Mouse (Mus musculus): ENCODE measurements around the gene Tesmin.

Gene Tesmin

DNA sequence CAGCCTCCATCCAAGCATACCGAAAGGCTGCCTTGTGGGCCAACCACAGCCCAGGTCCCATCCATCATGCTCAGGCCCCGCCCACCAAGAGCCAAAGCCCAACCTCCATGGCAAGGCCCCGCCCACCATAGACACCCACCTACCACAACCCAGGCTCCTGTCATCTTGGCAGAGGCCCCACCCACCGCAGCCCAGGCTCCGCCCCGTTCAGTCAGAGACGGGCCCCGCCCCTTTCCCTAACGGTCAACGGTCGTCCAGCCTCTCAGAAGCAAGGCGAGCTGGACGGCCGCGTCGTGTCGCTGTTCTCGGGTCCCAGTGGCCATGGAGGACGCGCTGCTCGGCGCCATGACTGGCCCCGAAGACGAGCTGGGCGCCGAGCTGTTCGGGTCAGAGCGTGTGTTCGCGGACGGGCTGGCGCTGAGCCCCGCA is at the start of gene Tesmin:
Gene Tesmin (plus strand): TSS at position 229 of the 429 bp plus-strand sequence.
- peak; percentile 60 for DNase-seq

DNA sequence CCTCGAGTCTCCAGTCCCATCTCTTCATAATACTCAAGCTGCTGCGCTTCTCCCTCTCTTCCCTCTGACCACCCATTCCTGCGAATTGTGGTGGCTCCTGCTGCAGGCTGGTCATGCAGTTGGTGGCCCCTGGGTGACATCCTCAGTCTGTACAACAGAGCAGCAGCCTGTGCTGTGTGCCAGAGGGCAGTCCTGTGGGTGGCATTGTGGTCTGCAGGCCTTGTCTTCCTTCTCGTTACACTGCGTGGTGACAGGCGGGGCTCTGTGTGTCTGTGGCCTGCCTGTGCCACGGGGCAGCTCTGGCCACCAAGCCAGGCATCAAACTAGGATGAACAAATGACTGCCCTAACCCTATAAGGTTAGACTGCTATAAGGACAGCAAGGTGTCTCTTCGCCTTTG is 49.5 kb upstream of the Tesmin start:
- no peak for DNase-seq

GRCm38 (mm10) chr19:3341021-3341420 is 47.6 kb upstream of the Tesmin start:
- no peak for DNase-seq

DNA sequence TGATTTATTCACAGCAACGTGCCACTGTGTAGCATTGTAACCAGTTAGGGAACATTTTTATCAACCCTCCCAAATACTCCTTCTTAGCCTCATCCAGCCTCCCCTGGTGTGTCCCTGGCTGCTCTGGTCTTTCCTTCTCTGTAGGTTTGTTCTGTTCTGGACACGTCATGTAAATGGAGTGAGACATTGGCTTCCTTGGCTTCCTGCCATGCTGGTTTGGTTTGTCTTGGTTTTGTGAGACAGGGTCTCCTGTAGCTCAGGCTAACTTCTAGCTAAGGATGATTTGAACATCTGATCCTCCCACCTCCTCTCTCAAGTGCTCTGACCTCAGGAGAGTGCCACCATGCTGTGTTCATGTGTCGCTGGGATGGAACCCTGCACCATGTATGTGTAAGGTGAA is 44.7 kb upstream of the Tesmin start:
- DNase-seq = no peak

GRCm38 (mm10) chr19:3344636-3345544 is 43.8 kb upstream of the Tesmin start:
- DNase-seq = no peak

GRCm38 (mm10) chr19:3347784-3348183 is 40.9 kb upstream of the Tesmin start:
- DNase-seq = no peak

GRCm38 (mm10) chr19:3353415-3354111 is 35.1 kb upstream of the Tesmin start:
- peak; percentile 9 for DNase-seq

DNA sequence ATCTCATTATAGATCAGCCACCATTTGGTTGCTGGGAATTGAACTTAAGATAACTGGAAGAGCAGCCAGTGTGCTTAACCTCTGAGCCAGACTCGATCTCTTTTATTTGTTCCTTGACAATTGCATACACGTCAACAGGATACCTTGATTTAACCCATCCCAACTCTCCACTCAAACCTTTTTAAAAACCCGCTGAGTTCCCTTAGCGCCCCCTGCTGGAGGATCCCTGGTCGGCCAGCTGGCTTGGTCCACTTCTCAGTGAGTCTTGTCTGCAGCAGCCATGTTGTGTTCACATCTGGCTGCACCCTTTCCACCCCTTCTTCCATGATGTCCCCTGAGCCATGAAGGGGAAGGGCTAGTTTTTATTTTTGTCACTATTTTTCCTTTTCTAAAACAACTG is 33.6 kb upstream of the Tesmin start:
- DNase-seq = no peak

- no peak for DNase-seq
These were observed 32.1 kb upstream of the Tesmin start for GRCm38 (mm10) chr19:3356516-3356915.

- DNase-seq = no peak
These were observed 31.0 kb upstream of the Tesmin start for GRCm38 (mm10) chr19:3357620-3358019.

DNA sequence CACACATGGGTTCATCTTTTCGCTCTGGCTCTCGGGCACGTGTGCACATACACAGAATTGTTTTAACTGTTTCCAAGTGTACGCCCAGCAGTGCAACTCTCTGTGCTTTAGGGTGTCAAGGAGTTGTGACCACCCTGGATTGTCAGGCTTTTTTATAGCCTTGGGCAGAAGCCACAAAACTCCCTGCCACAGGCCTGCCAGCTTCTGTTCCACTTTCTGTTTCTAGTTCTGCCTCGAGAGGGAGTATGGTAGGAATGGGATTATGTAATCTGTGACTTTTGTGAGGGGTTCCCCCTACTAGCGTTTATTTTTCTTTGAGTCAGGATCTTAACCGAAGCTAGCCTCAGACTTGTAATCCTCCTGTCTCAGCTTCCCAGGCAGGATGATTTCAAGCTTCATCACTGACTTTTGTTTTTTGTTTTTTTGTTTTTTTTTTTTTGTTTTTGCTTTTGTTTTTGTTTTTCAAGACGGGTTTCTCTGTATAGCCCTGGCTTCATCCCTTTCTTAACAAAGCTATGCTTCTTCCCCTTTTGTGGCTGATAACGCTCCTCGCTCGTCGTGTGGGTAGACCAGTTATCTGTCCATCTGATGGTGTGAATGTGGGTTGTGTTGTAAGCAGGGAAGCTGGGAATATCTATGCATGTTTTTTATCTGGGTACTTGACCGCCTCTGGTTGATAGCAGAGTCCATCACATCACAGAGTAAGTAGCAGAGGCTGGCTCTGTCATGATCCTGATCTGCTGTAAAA is 28.6 kb upstream of the Tesmin start:
- DNase-seq = no peak

GRCm38 (mm10) chr19:3363510-3363909 is 25.1 kb upstream of the Tesmin start:
- DNase-seq = no peak

DNA sequence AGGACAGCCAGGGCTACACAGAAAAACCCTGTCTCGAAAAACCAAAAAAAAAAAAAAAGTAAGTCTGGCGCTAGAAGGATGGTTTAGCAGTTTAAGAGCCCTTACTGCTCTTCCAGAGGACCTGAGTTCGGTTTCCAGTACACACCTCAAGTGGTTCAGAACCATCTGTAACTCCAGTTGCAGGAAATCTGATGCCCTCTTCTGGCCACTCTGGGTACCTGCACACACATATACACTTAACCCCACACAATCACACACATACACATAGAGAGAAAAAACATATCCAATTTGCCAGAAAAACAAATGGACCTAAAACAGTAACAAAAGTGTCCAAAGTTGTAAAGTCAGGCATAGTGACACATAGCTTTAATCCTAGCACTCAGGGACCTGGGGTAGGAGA is 23.6 kb upstream of the Tesmin start:
- DNase-seq = no peak

DNA sequence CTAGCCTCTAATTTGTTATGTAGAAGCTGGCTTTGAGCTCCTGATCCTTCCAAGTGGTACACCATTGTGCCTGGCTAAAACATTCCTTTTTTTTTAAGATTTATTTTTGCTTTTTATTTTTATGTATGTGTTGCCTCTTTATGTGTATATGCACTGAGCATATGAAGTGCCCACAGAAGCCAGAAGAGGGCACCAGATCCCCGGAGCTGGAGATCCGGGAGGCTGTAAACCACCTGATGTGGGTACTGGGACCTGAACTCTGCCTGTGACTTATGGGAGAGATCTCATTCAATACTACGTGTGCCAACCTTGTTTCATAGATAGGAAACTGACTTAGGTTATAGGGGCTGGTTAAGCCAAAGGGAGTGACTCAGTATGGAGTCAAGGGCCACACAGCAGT is 20.4 kb upstream of the Tesmin start:
- DNase-seq = no peak

DNA sequence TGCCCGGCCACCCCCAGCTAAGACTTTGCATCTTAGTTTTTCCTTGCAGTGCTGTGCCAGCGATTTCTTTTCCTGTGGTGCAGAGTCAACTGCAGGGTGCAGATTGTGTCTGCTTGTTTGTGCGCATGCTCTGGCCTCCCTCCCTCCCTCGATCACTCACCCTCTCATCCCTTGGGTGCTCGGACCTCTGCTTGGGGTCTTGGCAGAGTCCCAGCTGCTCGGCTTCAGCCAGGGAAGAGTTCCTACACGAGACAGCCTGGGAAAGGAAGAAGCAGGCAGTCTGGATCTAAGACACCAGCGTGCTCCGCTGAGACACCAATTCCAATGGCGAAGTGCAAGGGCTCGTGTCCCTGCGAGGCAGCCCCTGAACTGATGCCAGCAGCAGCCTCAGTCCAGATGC is 15.3 kb upstream of the Tesmin start:
- no peak for DNase-seq

DNA sequence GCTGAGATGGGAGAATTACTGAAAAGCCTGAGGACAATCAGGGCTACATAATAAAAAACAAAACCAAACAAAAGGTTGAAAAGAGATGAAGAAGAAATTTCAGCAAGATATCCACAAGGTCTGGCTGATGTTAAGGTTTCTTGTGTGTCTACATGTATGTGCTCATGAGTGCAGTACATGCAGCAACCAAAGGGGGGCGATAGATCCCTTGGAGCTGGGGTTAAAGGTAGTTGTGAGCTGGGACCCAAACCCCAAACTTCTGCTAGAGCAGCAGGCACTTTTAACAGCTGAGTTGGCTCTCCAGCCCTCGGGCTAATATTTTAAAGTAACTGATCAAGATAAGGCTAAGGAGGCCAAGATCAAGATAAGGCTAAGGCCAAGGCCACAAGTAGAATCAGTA is 14.6 kb upstream of the Tesmin start:
- no peak for DNase-seq

GRCm38 (mm10) chr19:3375945-3376495 is 12.6 kb upstream of the Tesmin start:
- no peak for DNase-seq

DNA sequence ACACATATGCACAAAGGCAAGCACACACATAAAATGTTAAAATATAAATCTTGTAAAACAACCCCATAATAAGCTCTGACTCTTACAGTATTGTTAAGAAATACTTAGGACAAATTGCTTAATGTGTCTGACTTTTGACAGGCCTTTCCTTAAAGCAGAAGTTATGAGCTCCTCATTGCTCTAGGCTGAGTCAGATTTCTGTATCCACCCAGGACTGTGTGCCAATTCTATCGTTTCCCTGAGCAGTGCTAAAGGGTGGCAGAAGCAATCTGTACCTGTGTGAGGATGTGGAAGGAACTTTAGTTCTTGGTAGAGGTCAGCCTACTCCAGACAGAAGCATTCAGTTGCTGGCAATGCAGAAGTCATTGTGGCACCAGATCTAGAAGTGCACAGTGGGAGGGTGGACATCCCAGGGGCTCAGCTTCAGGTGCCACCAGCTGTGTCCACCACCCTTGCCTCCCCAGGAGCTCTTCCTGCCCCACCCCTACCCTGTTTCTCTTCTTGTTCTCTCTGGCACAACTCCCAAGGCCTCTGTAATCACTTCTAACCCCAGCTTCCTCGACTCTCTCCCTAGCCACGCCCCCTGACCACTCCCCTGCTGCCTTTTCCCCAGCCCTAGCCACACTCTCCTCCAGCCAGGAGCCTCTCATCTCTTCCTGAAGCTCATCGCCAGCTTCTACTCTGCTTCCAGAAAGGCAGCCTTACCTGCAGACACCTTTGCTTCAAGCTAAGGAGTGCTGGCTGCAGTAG is 11.5 kb upstream of the Tesmin start:
- no peak for DNase-seq

- no peak for DNase-seq
These were observed 10.0 kb upstream of the Tesmin start for GRCm38 (mm10) chr19:3378614-3379013.

GRCm38 (mm10) chr19:3388061-3388460 is 596 bp upstream of the Tesmin start:
- DNase-seq = no peak

DNA sequence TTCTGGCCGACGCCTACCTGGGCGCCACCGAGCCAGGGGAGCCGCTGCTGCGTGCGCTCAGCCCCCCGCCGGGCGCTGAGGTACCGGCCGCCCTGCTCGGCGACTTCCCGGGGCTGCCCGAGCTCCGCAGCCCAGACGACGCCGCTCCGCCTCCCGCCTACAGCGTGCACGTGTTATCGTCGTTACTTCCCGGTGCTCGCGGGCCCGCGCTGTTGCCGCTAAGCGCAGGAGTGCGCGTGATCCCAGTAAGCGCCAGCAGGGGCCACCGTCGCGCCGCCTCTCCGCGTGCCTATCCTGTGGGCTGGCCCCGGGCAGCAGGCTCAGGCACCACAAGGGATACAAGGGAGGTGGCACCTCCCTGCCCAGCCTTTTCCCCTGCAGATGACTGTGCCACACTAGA is 432 bp downstream of the Tesmin start:
- DNase-seq = peak; percentile 44

- no peak for DNase-seq
These were observed 3.7 kb downstream of the Tesmin start for GRCm38 (mm10) chr19:3392384-3392783.
